Mouse (Mus musculus): ENCODE measurements around the gene En2. TPM values are rescaled to one million over a fixed set of nuclear protein-coding genes. Genes with fewer than 3 reads are reported as not detected.

En2 gene
- total RNA-seq, 2 experiments from 2014 or later: 0.33 to 0.54 TPM

DNA sequence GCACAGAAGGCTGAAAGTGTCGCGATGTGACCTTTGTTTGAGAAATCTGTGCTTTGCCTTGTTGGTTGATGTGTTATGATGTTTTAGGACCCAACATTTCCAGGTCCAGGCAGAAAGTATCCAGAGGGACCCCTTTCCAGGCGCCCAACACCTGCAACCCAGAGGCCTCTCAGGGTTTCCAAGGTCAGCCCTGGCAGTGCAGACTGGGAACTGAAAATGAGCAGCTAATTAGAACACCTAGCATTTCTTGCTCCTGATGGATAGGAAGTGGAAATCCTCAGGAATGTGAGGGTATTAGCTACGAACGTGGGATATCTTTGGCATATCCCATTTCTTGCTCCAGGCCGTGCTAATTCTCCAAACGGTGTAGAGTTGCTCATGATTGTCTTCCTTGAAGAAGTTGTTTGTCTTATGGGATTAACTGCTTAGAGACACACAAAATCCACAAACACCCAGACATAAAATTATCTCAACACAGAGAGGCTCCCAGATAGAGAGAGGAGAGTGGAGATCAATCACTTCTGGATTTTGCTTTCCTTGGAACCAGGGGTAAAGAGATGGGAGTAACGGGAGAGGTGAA lies 5.5 kb upstream of the En2 start:
- DNase-seq (ENCODE audit: low spot score in 2 of 2): no peak

DNA sequence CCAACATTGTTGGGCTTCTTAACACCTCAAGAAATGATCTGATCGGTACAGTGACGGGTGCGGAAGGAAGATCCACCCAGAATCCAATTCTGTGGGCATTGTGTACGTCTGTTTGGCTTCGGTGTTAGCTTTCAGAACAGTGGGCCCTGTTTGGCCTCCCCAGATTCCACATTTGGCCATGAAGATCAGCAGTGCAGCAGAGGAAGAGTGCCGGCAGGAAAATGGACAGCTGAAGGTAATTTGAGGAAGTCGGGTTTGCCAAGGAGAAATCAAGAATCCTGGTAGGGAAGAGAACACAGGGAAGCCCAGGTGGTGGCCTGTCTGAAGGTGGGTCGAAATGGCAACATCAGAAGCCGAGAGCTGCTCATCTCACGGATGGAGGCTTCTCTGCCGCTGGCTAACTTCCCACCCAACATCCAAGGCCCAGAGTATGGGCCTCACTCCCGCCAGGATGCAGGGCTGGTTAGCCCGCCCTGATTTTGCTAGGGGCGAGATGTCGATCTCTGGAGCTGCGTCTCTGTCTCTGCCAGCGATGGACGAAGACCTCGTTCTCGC lies 4.0 kb upstream of the En2 start:
- no peak for DNase-seq (ENCODE audit: low spot score in 2 of 2)

DNA sequence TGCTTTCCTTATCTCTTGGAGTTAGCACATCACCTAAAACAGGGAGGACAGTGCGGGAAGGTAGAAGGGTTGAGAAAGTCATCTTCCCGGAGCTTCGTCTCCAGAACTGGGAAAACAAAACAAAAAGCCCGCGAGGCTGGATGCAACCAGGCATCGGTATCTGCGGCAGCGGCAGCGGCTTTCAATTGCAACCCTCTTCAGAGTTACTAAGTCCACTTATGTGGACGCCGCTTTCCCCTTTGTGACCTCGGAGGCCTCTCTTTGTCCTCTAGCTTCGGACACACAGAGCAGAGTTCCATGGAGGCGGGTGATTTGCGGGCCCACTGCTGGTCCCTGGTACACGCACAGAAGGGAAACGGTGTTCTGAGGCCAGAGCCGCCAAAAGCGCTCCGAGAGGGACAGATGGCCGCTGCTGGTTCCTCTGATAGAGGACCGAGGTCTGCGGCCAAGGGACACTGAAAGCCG lies 3.5 kb upstream of the En2 start:
- DNase-seq (ENCODE audit: low spot score in 2 of 2): no peak

DNA sequence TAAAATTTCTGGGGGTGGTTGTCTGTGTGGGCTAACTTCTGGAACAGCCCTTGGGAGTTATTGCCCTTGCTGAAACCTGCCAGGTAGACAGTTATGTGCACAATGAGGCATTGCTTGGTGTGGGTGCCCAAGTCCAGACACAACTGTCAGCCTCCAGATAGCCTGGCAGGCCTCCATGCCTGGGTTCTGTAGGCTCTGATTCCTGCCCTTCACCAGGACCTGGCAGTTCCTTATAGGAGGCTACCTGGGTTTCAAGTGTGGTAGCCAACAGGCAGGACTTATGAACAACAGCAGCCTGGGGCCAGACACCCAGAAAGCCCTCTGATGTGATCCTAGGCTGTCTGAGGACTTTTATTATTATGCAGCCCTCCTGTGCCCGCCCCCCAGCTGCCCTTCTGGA lies 1.6 kb upstream of the En2 start:
- no peak for DNase-seq (ENCODE audit: low spot score in 2 of 2)

DNA sequence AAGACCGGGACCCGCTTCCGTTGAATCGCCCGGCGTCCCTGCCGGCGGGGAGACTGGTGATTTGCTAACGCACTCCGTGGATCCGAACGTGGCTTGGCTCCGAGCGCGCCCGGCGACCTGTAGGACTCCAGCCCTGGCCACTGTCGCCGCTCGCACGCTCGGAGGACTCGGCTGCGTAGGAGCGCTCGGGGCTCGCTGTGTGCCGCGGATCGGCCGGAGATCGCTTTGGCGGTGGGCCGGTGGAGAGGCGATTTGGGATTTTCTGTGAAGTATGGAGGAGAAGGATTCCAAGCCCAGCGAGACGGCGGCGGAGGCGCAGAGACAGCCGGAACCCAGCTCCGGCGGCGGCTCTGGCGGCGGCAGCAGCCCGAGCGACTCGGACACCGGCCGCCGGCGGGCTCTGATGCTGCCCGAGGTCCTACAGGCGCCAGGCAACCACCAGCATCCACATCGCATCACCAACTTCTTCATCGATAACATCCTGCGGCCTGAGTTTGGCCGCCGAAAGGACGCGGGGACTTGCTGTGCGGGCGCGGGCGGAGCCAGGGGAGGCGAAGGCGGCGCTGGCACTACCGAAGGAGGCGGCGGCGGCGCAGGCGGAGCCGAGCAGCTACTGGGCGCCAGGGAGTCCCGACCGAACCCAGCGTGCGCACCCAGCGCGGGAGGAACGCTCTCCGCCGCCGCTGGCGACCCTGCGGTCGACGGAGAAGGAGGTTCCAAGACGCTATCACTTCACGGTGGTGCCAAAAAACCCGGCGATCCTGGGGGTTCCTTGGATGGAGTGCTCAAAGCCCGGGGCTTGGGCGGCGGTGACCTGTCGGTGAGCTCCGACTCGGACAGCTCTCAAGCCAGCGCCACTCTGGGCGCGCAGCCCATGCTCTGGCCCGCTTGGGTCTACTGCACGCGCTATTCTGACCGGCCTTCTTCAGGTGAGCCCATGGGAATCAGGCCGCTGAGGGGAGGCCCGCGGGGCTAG lies 1.1 kb downstream of the En2 start:
- DNase-seq (ENCODE audit: low spot score in 2 of 2): peak in 1 of 2 experiments; percentile 13

DNA sequence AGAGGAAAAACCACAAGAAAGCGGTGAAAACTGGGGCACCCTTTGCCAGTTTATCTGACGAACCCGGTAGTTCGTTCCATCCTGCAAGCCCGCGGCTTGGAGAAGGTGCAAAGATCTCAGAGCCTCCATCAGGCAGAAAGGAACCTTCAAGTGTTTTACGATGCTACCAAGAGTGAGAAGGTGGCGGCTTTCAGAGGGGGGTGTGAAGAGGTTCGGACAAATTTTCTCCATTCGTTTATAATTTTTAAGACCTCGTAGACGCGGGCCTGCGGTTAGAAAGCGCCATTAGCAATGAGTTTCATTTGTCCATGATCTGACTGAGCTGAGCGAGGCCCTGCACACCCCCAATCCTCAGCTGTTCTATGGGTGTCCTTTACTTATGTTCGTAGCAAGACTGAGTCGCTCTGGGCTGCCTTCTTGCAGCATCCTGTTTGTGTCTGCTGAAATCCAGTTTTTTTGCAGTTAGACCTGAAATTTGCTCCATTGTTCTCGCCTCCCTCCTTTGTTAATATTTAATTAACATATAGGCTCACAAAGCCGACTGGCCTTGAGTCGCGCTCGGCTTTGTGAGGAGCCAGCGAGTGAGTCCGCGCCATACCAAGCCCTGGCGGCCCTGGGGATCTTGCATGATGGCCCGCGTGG lies 2.2 kb downstream of the En2 start:
- peak in 1 of 2 experiments; percentile 16 for DNase-seq (ENCODE audit: low spot score in 2 of 2)

DNA sequence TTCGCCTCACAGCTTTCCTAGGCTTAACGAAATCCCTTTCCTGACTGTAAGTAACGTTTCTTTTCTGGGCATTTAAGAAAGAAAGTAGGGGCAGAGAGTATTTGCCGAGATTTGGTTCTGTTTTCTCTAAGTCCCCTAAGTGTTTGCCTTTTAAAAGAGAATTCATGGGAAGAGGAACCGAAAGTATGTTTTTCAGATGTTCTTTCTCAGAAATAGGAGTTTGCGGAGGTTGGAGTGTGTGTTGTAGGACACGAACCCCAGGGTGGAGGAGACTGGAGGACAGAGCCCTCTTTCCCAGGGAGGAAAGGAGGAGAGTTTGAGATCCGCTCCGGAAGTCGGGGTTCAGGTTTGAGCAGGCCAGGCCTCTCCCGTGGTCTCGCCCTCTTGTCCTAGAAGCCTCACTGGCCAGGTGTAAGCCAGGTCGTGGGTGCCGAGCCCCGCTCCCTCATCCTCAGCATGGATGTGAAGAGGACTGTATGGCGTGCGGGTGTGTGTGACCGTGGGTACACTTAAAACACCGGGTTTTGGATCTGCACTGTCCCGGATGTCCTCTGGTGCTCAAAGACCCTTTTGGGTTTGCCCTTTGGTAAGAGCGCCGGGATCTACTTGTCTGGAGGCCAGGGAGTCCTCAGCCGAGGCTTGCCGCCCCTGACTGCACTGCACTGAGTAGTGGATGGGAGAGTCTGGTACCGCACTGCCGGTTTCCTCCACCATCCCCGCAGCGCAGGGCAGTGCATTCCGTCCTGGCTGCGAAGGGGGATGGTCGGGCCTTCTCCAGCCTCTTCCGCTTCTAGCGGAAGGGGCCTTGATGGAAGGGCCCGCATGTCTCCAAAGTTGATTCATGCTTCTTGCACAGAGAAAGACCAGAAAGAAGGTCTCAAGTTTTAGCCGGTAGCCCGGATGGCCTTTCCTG lies 3.0 kb downstream of the En2 start:
- DNase-seq (ENCODE audit: low spot score in 2 of 2): no peak

DNA sequence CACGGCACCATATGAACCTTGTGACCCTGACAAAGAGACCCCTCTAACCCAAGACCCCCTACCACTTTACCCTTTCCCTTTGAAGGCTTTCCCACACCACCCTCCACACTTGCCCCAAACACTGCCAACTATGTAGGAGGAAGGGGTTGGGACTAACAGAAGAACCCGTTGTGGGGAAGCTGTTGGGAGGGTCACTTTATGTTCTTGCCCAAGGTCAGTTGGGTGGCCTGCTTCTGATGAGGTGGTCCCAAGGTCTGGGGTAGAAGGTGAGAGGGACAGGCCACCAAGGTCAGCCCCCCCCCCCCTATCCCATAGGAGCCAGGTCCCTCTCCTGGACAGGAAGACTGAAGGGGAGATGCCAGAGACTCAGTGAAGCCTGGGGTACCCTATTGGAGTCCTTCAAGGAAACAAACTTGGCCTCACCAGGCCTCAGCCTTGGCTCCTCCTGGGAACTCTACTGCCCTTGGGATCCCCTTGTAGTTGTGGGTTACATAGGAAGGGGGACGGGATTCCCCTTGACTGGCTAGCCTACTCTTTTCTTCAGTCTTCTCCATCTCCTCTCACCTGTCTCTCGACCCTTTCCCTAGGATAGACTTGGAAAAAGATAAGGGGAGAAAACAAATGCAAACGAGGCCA lies 3.8 kb downstream of the En2 start:
- no peak for DNase-seq (ENCODE audit: low spot score in 2 of 2)

DNA sequence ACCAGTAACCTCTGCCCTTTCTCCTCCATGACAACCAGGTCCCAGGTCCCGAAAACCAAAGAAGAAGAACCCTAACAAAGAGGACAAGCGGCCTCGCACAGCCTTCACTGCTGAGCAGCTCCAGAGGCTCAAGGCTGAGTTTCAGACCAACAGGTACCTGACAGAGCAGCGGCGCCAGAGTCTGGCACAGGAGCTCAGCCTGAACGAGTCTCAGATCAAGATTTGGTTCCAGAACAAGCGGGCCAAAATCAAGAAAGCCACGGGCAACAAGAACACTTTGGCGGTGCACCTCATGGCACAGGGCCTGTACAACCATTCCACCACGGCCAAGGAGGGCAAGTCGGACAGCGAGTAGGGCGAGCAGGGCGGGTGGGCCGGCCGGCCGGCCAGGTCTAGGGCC lies 4.6 kb downstream of the En2 start:
- no peak for DNase-seq (ENCODE audit: low spot score in 2 of 2)

DNA sequence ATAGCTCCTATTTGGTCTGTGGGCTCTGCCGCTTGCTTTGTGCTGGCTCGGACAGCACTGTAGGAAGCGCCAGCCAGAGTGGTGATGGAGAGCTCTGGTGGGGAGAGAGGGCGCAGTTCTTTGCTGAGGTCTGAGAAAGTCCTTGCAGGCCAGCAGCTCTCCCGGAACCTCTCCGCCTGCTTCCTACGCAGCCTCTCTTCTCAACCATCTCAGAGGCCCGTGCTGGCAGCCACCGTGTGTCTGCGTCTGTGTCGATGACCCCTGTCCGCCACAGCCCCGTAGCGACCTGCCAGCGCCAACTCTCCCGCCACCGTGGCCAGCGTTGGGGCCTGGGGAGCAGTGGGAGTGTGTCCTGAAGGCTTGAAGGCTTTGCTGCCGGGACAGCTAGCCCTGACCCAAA lies 5.4 kb downstream of the En2 start:
- no peak for DNase-seq (ENCODE audit: low spot score in 2 of 2)

DNA sequence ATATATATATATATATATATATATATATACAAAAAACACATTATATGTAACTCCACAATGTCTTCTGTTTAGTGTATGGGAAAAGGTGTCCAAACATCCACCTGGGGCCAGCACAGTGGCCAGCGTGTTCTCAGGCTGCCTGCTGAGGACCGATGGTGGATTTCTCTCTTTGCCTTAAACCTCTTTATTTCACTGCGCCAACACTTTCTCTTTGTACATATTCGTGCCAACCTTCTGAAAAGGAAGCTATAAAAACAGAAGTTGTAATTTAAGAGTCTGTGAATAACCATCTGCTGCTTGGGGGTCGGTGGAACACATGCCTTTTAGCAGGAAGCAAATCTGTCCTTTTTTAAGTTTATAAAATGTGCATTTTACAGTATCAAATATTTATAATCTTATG lies 6.2 kb downstream of the En2 start:
- DNase-seq (ENCODE audit: low spot score in 2 of 2): no peak

DNA sequence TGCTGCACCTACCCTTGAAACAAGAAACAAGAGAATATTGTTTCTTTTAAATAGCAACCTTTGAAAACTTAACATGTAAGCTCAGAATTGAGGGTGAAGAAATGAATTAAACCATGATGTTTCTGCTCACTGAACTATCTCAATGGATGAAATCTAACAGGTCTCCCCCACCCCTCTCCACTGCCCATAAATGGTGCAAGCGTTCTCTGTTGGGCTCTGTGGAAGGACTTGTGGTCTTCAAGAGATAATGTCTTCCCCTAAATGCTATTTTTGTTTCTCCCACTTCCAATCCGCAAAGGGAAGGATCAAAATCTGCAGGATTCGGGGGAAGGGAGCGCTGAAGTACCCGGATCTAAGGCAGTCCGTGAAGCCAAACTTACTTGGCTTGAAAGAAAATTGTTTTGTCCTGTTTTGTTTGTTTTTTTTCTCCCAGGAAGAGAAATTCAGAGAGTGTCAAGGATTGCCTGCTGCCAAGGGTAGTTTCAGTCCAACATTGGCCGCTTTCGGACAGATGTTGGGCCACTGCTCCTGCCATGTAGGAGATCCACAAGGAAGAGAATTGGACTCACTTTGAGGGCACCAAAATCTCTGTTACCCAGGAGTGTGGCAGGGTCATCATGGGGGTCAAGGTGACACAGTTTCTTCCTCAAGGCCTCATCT lies 6.9 kb downstream of the En2 start:
- no peak for DNase-seq (ENCODE audit: low spot score in 2 of 2)

DNA sequence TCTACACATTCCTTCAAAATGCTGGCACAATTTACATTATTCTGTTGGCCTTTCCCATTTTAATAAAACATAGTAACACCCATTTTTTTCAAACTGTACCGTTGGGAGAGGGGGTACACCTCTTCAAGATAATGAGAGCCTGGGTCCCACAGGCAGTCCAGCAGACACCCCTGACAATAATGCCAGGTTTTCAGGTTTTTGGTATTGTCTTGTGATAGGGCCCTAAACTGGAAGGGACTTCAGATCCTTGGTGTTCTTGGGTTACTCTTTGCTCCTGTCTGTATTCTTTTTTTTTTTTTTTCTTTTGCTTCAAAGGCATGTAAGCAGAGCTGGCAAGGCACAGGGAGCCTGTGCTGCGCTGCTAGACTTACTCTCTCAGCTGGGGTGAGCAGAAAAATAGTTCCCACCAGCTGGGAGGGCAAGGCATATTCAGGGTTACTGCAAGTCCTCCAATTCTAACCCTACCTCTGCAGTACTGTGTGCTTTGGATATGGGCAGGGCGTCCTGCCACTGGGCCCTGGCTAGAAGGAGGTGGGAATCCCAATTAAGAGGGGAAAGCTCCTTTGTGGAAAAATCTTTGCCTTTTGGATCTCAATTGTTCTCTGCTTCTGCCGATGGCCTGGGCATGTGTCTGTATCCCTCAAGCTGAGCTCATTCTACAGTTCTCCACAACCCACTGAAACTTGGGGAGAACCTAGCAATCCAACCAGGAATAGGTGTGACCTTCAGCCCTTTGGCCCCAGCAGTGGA lies 7.6 kb downstream of the En2 start:
- no peak for DNase-seq (ENCODE audit: low spot score in 2 of 2)

DNA sequence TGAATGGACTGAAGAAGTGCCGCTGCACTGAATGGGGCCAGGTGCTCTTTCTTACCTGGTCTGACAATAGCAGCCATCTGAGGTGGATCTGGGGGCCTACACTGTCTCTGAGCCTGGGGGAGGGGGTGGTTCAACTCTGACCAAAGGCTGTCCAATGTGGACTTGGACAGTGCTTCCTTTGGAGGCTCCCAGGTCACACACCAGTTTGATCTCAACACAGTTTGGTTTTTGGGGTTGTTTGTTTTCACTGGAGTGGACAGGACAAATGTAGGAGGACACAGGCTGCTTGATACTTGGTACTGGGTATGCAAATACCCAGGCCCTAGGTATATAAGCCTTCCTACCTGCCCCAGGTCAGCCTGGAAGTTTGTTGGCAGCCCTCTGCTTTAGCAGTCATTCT lies 8.2 kb downstream of the En2 start:
- DNase-seq (ENCODE audit: low spot score in 2 of 2): no peak

DNA sequence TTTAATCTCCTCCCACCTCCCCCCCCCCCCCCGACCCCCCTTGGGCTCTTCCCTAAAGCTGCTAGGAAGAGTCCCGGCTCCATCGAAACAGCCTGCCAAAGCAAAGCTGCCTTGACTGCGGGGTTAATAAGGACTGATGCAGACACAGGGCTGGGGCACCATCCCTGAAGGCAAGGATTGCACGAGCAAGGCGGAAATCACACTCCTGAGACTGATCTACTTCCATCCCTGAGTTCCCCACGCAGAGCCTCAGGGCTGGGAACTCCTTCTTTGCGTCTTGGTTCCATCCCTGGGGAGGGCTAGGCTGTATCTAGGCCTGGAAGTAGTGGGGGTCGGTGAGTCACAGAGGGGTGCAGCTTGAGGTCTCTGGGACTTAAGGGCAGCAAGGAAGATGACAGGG lies 8.6 kb downstream of the En2 start:
- no peak for DNase-seq (ENCODE audit: low spot score in 2 of 2)

DNA sequence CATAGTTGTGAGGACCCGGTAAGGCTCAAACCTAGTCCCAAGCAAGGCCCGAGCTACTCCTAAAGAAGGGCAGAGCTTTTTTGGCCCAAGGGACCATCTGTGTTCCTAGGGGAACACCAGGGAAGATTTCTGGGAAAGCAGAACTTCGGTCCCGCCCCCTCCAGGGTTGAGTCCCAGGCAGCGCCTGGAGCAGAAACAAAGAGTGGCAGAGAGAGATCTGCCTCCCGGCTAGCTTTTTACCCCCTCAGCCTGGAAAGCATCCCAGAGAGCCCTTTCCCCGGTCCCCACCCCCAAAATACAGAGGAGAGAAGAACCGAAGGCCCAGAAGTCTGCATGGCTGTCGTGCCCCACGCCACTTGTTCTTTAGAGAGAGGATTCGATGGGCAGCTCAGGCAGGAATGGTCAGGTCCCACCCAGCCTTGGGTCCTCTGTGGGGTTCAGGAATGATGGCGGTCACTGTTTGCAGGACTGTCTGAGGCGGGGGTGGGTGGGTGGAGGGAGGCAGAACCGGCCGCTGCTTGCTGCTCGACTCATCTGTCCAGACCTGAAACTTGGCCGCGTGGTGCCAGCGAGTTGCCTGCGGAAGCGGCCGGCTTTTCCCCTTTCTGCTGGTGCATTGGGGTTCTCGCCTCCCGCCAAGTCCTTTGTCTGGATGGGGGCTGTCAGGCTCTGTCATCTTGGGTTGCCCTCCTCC lies 9.5 kb downstream of the En2 start:
- DNase-seq (ENCODE audit: low spot score in 2 of 2): no peak

DNA sequence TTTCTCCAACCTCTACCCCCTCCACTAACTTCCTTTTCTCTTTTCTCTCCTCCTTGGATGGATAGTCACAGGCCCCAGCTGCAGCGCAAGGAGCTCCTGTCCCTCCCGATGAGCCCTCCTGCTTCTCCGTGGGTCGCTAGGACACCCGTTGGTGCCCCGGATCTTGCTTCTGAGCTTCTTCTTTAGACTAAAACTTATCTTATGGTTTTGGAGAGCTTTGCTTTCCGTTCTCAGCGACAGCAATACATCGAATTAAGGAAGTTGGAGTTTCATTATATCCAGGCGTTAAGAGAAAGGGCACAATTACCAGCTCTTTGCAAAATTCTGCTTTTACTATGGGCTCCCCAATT lies 10.1 kb downstream of the En2 start:
- DNase-seq (ENCODE audit: low spot score in 2 of 2): no peak

DNA sequence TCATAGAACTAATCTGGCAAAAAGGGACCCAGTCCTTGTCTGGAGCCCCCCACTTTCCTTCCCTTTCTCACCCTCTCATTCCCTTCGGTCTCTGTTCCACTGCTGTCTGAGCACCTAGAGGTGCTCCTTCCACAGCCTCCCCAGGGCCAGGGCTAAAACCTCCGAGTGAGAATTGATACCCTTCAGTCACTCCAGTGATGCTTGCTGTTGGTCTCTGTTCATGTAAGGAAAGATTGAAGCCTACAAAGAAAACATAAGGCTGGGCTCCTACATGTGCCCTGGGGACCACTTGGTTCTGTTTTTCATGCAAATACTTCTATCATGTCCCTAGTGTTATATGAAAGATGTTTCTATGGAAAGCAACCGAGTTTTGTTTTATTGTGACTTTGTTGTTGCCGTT lies 10.5 kb downstream of the En2 start:
- DNase-seq (ENCODE audit: low spot score in 2 of 2): no peak

DNA sequence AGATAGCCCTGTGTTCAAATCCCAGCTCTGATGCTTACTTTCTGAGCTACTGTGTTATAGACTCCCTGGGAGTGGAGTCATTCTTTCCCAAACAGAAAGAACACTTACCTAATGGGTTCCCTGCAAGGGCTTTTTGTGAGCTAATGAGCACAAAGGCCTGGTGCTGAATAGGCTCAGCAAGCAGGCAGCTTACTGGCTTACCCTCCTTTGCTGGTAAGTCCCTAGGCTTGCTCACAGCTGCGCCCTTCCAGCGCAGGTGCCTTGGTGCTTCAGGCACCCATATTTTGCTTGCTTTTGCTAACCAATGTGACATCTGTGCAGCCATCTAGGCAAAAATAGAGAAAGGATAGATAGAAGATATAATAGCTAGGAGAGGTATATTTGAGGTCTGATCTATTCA lies 11.1 kb downstream of the En2 start:
- DNase-seq (ENCODE audit: low spot score in 2 of 2): no peak

All from layer of hippocampus, adult 18-20 months (tissue).